Mouse (Mus musculus): ENCODE results near the gene Ppp3ca. TPM values are rescaled to one million over a fixed set of nuclear protein-coding genes. Genes with fewer than 3 reads are reported as not detected.

Ppp3ca gene
- 137 and 159 TPM in 2 replicates for total RNA-seq (2014; rRNA removed)
- 177 and 180 TPM in 2 replicates for polyA plus RNA-seq (2015; fragmentation: Nextera tagmentation; extraction: Ambion mirVana)

DNA sequence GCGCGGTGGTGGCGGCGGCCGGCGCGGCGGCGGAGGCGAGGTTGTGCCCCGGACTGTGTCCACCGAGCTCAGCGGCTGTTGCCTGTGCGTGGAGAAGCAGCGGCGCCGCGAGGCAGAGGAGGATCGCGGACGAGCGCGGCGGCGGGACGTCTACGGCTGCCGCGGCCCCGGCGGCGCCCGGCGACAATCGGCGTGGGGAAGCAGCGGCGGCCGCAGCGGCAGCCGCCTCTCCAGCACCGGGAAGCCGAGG, at the start of gene Ppp3ca:
TSS of gene Ppp3ca (plus strand) at position 15 of the 250 bp plus-strand sequence.
- Histone ChIP-seq H3K9ac (replicated peaks; ENCODE audit: low read length) (peak within 1 kb of the TSS; percentile 88), H3K27ac (peak within 1 kb of the TSS; percentile 97), H3K4me1 (ENCODE audit: insufficient read depth, low read length) (0 out of 2 replicates have a peak, but pooled peaks cover 9% of the 10 kb centered on the region), H3K36me3 (ENCODE audit: insufficient read depth, low read length) (no peaks in the 10 kb centered on the region), H3K27me3 (ENCODE audit: insufficient read depth, low read length) (no peaks in the 10 kb centered on the region), H3K9me3 (ENCODE audit: low read length) (no peaks in the 10 kb centered on the region), H3K4me2 (ENCODE audit: low read depth, low read length) (peak within 1 kb of the TSS; percentile 77), H3K4me3 (ENCODE audit: low read length) (peak within 1 kb of the TSS; percentile 86)
- TF ChIP-seq CTCF (IDR thresholded peaks at IDR 0.05; ENCODE audit: low read depth): no peak
- 2% methylated on average over 15 of the region's 43 CpGs for WGBS
- DNase-seq (ENCODE audit: low spot score): no peak
- ATAC-seq: no peak

DNA sequence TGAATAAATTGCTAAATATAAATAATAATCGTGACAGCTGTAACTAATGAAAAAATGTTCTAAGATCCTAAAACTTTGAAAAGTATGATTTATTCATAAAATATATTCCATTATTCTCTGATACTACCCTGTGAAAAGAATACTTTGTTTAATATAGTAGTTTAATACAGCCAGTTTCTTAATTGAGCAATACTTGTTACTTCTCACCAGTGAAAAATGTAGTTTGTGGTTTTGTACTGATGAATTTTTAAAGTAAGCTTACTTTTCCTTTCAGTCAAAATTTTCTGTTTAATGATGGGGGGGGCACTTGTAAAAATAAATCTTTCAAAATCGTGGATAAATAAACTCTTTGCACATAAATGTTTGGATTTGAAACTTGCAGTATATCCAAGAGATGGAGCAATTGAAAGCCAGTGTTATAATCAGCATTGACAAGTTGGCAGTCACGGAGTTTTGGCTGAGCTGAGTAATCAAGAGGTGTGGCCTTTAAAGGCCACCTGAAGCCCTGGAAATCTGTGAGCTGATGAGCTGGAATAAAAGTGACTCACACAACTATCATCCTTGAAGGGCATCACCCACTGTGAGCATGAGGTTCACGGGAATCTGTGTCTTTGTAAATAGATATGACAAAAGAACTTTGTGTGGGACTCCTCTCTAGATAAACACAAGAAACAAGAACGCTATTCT, 29.2 kb upstream of the Ppp3ca start:
- H3K4me1 ChIP-seq (ENCODE audit: insufficient read depth, low read length): no peaks in the 10 kb centered on the region
- DNase-seq (ENCODE audit: low spot score): no peak
- H3K4me2 ChIP-seq (ENCODE audit: low read depth, low read length): no peak overlapping the region
- H3K9ac ChIP-seq (replicated peaks; ENCODE audit: low read length): no peak overlapping the region
- H3K36me3 ChIP-seq (ENCODE audit: insufficient read depth, low read length): no peaks in the 10 kb centered on the region
- no peak overlapping the region for H3K4me3 ChIP-seq (ENCODE audit: low read length)
- no peak overlapping the region for H3K27ac ChIP-seq
- ATAC-seq: no peak
- WGBS: 70% methylated on average over 5 of the region's 5 CpGs
- H3K9me3 ChIP-seq (ENCODE audit: low read length): no peaks in the 10 kb centered on the region
- H3K27me3 ChIP-seq (ENCODE audit: insufficient read depth, low read length): no peaks in the 10 kb centered on the region
- TF ChIP-seq CTCF (IDR thresholded peaks at IDR 0.05; ENCODE audit: low read depth): no peak

DNA sequence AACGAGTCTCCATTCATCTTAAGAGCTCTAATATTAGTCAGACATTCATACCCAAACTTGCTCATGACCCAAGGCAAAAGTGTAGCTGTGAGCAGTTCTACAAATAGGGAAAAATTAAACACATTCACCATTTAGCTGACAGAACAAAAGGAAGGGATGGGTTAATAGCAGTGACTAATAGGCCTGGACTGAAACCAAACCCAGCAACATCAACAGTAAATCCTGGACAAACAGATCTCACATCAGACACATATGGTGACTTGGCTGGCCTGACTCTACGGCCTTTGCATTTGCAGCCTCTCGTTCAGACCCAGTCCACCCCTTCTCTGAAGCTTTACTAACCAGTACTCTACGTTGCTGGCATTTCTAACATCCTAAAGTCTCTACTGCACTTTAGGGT, 19.0 kb upstream of the Ppp3ca start:
- H3K4me3 ChIP-seq (ENCODE audit: low read length): no peak overlapping the region

DNA sequence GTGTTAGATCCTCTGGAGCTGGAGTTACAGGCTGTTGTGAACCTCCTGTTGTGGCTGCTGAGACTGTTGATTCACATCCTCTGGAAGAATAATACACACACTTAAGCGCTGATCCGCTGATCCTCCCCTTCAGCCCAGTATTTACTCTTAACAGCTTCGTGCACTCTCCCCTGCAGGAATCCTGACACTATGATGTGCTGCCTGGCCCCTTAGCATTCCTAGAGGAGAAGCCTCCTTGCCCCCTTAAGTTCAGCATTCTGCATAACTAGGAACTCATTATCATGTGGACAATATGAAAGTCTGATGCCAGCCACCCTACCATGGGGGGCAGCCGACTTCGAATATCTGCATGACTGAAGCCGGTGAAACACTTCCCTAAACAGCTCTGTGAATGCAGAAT, 18.4 kb upstream of the Ppp3ca start:
- Histone ChIP-seq H3K27ac (no peak overlapping the region), H3K4me1 (ENCODE audit: insufficient read depth, low read length) (no peaks in the 10 kb centered on the region; the same call in 1 of the 2 replicates), H3K9ac (replicated peaks; ENCODE audit: low read length) (no peak overlapping the region), H3K9me3 (ENCODE audit: low read length) (no peaks in the 10 kb centered on the region), H3K36me3 (ENCODE audit: insufficient read depth, low read length) (no peaks in the 10 kb centered on the region), H3K4me2 (ENCODE audit: low read depth, low read length) (no peak overlapping the region), H3K4me3 (ENCODE audit: low read length) (no peak overlapping the region), H3K27me3 (ENCODE audit: insufficient read depth, low read length) (no peaks in the 10 kb centered on the region)
- WGBS: 14% methylated on average over 6 of the region's 6 CpGs
- no peak for DNase-seq (ENCODE audit: low spot score)
- ATAC-seq: no peak
- TF ChIP-seq CTCF (IDR thresholded peaks at IDR 0.05; ENCODE audit: low read depth): no peak

More for the DNA sequence above, 19.0 kb upstream of the Ppp3ca start:
- TF ChIP-seq CTCF (IDR thresholded peaks at IDR 0.05; ENCODE audit: low read depth): no peak
- H3K36me3 ChIP-seq (ENCODE audit: insufficient read depth, low read length): no peaks in the 10 kb centered on the region
- no peak overlapping the region for H3K4me2 ChIP-seq (ENCODE audit: low read depth, low read length)
- H3K4me1 ChIP-seq (ENCODE audit: insufficient read depth, low read length): no peaks in the 10 kb centered on the region; the same call in 1 of the 2 replicates
- no peaks in the 10 kb centered on the region for H3K27me3 ChIP-seq (ENCODE audit: insufficient read depth, low read length)
- WGBS: 51% methylated on average over 4 of the region's 4 CpGs
- DNase-seq (ENCODE audit: low spot score): peak; percentile 15
- H3K27ac ChIP-seq: no peak overlapping the region
- no peak overlapping the region for H3K9ac ChIP-seq (replicated peaks; ENCODE audit: low read length)
- H3K9me3 ChIP-seq (ENCODE audit: low read length): no peaks in the 10 kb centered on the region
- ATAC-seq: no peak

DNA sequence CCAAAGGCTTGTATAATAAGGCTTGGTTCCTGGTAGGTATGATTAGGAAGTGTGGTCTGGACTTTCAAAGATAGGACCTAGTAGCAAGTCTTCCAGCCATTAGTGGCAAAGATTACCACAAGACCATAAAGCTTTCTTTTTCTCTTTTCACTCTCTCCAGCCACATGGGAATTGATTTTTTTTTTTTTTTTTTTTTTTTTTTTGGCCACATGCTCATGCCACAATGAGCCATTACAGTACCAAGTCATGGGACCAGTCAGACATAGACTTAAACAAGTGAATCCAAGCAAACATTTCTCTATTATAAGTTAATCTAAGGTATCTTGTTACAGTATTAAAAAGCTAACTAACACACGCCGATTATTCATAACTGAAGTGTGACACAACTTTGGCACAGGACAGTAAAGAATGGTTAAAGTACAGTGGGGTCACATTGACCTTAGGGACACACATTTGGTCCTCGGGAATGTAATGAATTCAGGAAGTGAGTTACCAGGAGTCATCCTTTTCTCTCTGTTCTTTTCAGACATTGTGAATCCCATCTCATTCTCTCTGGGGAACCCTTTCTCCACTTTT, 13.4 kb upstream of the Ppp3ca start:
- H3K4me3 ChIP-seq (ENCODE audit: low read length): no peak overlapping the region
- H3K27me3 ChIP-seq (ENCODE audit: insufficient read depth, low read length): no peaks in the 10 kb centered on the region
- H3K4me1 ChIP-seq (ENCODE audit: insufficient read depth, low read length): no peaks in the 10 kb centered on the region
- H3K9ac ChIP-seq (replicated peaks; ENCODE audit: low read length): no peak overlapping the region
- no peaks in the 10 kb centered on the region for H3K9me3 ChIP-seq (ENCODE audit: low read length)
- no peak overlapping the region for H3K4me2 ChIP-seq (ENCODE audit: low read depth, low read length)
- DNase-seq (ENCODE audit: low spot score) (no peak), ATAC-seq (no peak)
- TF ChIP-seq CTCF (IDR thresholded peaks at IDR 0.05; ENCODE audit: low read depth): no peak
- no peaks in the 10 kb centered on the region for H3K36me3 ChIP-seq (ENCODE audit: insufficient read depth, low read length)
- WGBS: 87% methylated on average over 3 of the region's 3 CpGs
- no peak overlapping the region for H3K27ac ChIP-seq

DNA sequence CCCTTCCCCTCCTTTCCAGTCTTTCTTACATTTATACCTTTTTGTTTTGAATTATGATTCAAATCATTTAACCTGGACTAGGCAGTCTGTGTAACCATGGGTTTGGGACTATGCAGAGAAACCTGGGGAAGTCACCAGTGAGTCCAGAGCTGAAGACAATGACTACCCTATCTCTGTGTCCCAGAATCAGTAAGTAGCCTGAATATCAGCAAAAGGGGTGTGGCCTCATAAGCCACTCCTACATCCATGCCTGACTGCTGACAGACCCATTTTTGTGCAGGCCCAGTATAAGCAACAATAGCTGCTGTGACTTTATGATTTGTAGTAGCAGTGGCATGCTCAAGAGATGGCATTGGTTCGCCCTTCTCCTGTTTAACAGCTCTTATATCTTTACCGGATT, 11.2 kb upstream of the Ppp3ca start:
- ATAC-seq: no peak

DNA sequence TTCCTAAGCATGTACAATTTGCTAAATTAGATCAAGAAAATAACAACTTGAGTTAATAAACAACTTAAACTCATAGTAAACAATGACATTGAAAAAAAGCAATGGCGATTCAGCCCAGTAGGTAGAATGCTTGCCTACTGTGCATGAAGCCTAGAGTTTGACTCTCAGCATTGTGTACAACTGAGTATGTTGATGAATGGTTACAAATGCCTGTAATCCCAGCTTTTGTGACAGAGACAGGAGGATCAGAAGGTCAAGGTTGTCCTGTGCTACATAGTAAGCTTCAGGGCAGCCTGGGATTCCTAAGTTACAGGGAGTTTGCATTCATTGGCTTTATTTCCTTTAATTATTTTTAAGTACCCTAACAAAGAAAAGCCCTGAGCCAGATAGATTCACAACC, 4.8 kb upstream of the Ppp3ca start:
- H3K4me3 ChIP-seq (ENCODE audit: low read length): no peak overlapping the region
- H3K4me1 ChIP-seq (ENCODE audit: insufficient read depth, low read length): no peaks in the 10 kb centered on the region
- H3K27me3 ChIP-seq (ENCODE audit: insufficient read depth, low read length): no peaks in the 10 kb centered on the region
- H3K27ac ChIP-seq: no peak overlapping the region
- no peak for DNase-seq (ENCODE audit: low spot score)
- no peak for TF ChIP-seq CTCF (IDR thresholded peaks at IDR 0.05; ENCODE audit: low read depth)
- no peak for ATAC-seq
- WGBS: 77% methylated on average over 1 of the region's 1 CpGs
- H3K4me2 ChIP-seq (ENCODE audit: low read depth, low read length): no peak overlapping the region
- H3K9ac ChIP-seq (replicated peaks; ENCODE audit: low read length): no peak overlapping the region
- H3K9me3 ChIP-seq (ENCODE audit: low read length): no peaks in the 10 kb centered on the region
- no peaks in the 10 kb centered on the region for H3K36me3 ChIP-seq (ENCODE audit: insufficient read depth, low read length)

More for the DNA sequence above, 11.2 kb upstream of the Ppp3ca start:
- H3K4me1 ChIP-seq (ENCODE audit: insufficient read depth, low read length): no peaks in the 10 kb centered on the region
- no peak for DNase-seq (ENCODE audit: low spot score)
- 96% methylated on average over 2 of the region's 2 CpGs for WGBS
- no peaks in the 10 kb centered on the region for H3K9me3 ChIP-seq (ENCODE audit: low read length)
- TF ChIP-seq CTCF (IDR thresholded peaks at IDR 0.05; ENCODE audit: low read depth): no peak
- H3K36me3 ChIP-seq (ENCODE audit: insufficient read depth, low read length): no peaks in the 10 kb centered on the region
- no peak overlapping the region for H3K4me3 ChIP-seq (ENCODE audit: low read length)
- H3K27me3 ChIP-seq (ENCODE audit: insufficient read depth, low read length): no peaks in the 10 kb centered on the region
- no peak overlapping the region for H3K27ac ChIP-seq
- no peak overlapping the region for H3K4me2 ChIP-seq (ENCODE audit: low read depth, low read length)
- no peak overlapping the region for H3K9ac ChIP-seq (replicated peaks; ENCODE audit: low read length)
